Mouse (Mus musculus) B cell, adult 2 months (primary cell): ENCODE measurements at regions not wholly inside any gene's neighbourhood (a gene's known extent, or its start where the extent isn't known, plus 50 kb on each side); places are given as distances from the start of the nearest gene placed in this dataset.
A peak's percentile ranks its signal among the peaks of the same experiment; 100 is the strongest.

Experiments
- DNase-seq, 2 experiments: peaks; one replicate each; pipeline ENCODE4 v3.0.0; 2022

- no peak for DNase-seq
These were observed 65.8 kb upstream of the Runx1 start for GRCm38 (mm10) chr16:92891741-92892140.

GRCm38 (mm10) chr16:92890713-92891112 lies 64.8 kb upstream of the Runx1 start:
- no peak for DNase-seq

- DNase-seq: no peak
These were observed 63.6 kb upstream of the Runx1 start for GRCm38 (mm10) chr16:92889537-92889936.

GRCm38 (mm10) chr16:92886226-92886625 lies 60.3 kb upstream of the Runx1 start:
- no peak for DNase-seq

- DNase-seq: peak in 1 of 2 experiments; percentile 12
These were observed 57.9 kb upstream of the Runx1 start for GRCm38 (mm10) chr16:92883821-92884272.

GRCm38 (mm10) chr16:92880356-92881043 lies 54.6 kb upstream of the Runx1 start:
- no peak for DNase-seq

- no peak for DNase-seq
These were observed 52.1 kb upstream of the Runx1 start for GRCm38 (mm10) chr16:92878081-92878480.
